Mouse (Mus musculus) spleen, postnatal 0 days (tissue): ENCODE data around the gene Rab8a. TPM values are rescaled to one million over a fixed set of nuclear protein-coding genes. Genes with fewer than 3 reads are reported as not detected.

Experiments
- polyA plus RNA-seq: library from polyadenylated mRNA; unstranded; fragments of >200 nt; fragmentation: Nextera tagmentation; extraction: Ambion mirVana; gene quantifications from 2 replicates; pipeline ENCODE4 v1.2.1, GENCODE M21; 2015

The Rab8a gene
- polyA plus RNA-seq = 58.0 and 61.8 TPM in 2 replicates

DNA sequence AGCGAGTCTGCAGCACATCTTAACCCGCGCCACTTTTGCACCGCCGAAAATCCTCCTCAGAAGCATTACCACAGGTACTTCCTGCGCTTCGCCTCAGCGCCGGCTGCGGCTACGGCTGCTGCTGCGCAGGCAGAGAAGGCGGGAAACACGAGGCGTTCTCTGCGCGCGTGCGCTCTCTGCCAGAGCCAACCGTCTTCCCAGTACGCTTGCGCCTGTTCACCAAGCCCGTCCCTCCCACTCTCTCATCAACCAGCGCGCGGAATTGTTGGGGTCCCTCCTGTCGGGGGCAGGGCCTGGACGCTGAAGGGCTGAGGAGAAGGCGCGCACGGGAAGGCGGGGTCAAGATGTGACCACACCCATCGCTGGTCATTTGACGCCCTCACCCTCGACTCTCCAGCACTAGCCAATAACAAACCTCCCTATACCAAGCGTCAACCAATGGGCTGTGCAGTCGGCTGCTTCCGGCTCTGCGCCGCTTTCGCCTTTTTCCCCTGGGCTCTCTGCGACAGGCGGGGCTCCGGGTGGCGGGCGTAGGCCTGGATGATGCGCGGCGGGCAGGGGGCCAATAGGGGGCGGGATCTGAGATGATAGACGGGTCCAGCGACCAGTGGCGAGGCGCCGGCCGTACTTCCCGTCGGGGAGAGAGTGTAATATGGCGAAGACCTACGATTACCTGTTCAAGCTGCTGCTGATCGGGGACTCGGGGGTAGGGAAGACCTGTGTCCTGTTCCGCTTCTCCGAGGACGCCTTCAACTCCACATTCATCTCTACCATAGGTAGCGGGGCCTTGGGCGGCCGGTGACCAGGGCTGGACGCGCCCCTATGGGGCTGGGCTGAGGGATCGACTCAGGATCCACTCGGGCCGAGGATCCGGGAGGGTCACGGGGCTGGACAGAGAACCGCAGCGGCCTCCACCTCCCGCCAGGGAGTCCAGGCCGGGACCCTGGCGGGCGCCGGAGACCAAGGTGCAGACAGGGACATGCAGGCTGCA lies at the start of gene Rab8a:
TSS of gene Rab8a (plus strand) at position 494 of the 991 bp plus-strand sequence.

GRCm38 (mm10) chr8:72134756-72135445 lies 26.1 kb upstream of the Rab8a start, which contains the start of gene Tpm4:
TSS of gene Tpm4 (plus strand) at chr8:72134975.

DNA sequence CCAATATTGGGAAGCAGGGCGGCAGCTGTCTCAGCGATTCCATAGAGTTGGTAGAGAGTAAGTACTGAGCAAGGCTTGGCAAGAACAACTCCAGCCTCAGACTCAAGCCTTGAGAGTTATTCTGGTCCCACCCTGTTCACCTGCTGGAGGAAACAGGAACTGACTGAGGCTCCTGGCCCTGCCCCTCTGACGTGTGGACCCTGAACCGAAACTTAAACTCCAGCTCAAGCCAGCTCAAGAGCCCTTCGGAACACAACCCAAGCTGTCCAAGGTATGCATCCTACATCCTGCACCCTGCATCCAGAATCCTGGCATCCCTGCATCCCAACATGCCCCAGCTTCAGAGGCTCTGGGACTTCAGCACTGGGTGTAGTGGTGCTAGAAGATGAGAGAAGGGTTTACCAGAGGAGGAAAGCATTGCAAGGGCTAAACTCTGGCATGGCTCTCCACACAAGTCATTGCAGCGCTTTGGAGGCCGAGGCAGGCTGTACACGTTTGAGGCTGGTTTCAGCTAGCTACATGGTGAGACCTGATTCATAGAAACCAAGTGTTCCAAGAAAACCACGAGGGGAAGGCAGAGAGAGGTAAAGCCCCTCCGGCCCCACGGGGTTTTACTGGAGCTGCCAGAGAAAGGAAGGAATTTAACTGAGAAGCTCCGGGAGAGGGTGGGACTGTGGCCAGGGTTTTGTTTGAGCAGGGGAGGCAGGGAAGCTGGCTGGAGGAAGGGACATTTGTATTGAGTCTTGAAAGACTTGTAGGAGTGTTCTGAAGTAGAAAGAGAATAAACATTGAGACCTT lies 28.6 kb downstream of the Rab8a start, which contains the start of gene Hsh2d:
TSS of gene Hsh2d (plus strand) at position 222 of the 798 bp plus-strand sequence.

GRCm38 (mm10) chr8:72212751-72213150 lies 51.8 kb downstream of the Rab8a start, which contains the start of gene Cib3:
TSS of gene Cib3 (minus strand) at chr8:72212837.

GRCm38 (mm10) chr8:72213536-72213935 lies 52.5 kb downstream of the Rab8a start, which contains the start of gene Gm11034:
TSS of gene Gm11034 (minus strand) at chr8:72213636.

GRCm38 (mm10) chr8:72219541-72220363 lies 58.8 kb downstream of the Rab8a start, which contains the start of gene Fam32a:
TSS of gene Fam32a (plus strand) at chr8:72219730.

Other genes with a start within 250 kb of the Rab8a start
- 10.0 and 10.7 TPM in 2 replicates for gene Zfp961, start 210.2 kb upstream of the Rab8a start, polyA plus RNA-seq
- 37.6 and 46.6 TPM in 2 replicates for gene Cyp4f18, start 151.6 kb upstream of the Rab8a start, polyA plus RNA-seq
- 0.13 TPM in 1 of 2 replicates, not detected in the other for gene Olfr372, start 120.0 kb upstream of the Rab8a start, polyA plus RNA-seq
- 0.06 and 0.07 TPM in 2 replicates for gene Olfr373, start 78.0 kb upstream of the Rab8a start, polyA plus RNA-seq
- 0.04 TPM in 1 of 2 replicates, not detected in the other for gene Olfr374, start 54.2 kb upstream of the Rab8a start, polyA plus RNA-seq
- gene Tpm4, start 26.2 kb upstream of the Rab8a start, polyA plus RNA-seq = 196 and 211 TPM in 2 replicates
- gene Hsh2d, start 28.4 kb downstream of the Rab8a start, polyA plus RNA-seq = 2.7 and 3.6 TPM in 2 replicates
- gene Cib3, start 51.6 kb downstream of the Rab8a start, polyA plus RNA-seq = 0.26 and 0.39 TPM in 2 replicates
- not detected in 2 replicates for gene Gm11034, start 52.4 kb downstream of the Rab8a start, polyA plus RNA-seq
- 52.6 and 55.1 TPM in 2 replicates for gene Fam32a, start 58.5 kb downstream of the Rab8a start, polyA plus RNA-seq
- gene Ap1m1, start 78.8 kb downstream of the Rab8a start, polyA plus RNA-seq = 68.3 and 74.6 TPM in 2 replicates
- gene Gm10282, start 144.1 kb downstream of the Rab8a start, polyA plus RNA-seq = 12.0 and 12.3 TPM in 2 replicates
- 18.5 and 24.5 TPM in 2 replicates for gene Klf2, start 157.8 kb downstream of the Rab8a start, polyA plus RNA-seq